Mouse (Mus musculus) hematopoietic stem cell, adult 5-6 weeks (primary cell): Measurements from ENCODE around the gene Txndc8. TPM values are rescaled to one million over a fixed set of nuclear protein-coding genes. Genes with fewer than 3 reads are reported as not detected.

Source experiments
- ATAC-seq, 2 experiments: fragments of 125-278 bp in 1 of 2; replicated peaks in 1 of 2; 2 replicates each; pipeline ENCODE4 v1.8.0; 2016 to 2017; ENCODE audit warnings: inconsistent platforms in 2 of 2, mild to moderate bottlenecking in 2 of 2, moderate number of reproducible peaks in 2 of 2, low read depth in 1 of 2, moderate TSS enrichment in 1 of 2; ENCODE audit not compliant: low FRiP score in 2 of 2, poor library complexity in 2 of 2, severe bottlenecking in 2 of 2, insufficient read depth in 1 of 2, low TSS enrichment in 1 of 2
- total RNA-seq: library from RNA; stranded (forward); fragments of 172-1452, 232-1000 nt; gene quantifications from 2 replicates; pipeline ENCODE4 v1.2.3, GENCODE M21; 2017

Txndc8 gene
- total RNA-seq = not detected in 2 replicates

DNA sequence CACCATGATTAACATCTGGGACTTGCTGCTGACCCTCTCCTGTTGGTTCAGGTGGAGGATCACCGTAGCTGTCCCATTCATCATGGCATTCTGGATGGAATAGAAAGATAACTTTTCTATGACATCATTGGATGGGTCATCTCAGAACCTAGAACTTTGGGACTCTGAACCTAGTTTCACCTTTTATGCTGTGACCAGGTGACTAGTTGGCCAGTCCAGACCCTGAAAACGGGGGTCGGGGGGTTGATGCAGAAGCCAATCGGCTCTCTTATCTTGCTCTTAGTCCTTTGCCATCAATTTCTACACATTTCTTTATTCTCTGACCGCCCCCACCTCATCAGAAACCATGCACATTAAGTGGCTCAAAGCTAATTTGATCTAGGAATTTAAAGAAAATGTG is at the start of gene Txndc8:
Gene Txndc8, minus strand, starts transcription at position 101 of the 400 bp plus-strand sequence.
- ATAC-seq = no peak

DNA sequence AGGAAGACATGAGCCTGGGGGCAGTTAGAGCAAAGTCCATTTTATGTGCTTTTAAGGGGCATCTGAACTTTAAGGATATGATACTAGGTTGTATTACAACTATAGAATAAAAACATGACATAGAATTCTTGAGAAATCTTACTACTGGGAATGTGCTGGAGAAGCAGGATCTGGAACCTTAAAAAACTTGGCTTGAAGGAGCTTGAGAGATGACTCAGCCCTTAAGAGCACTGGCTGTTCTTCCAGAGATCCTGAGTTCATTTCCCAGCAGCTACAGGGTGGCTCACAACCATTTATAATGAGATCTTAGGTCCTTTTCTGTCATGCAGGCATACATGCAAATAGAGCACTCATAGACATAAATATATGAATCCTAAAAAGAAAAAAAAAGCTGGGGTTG is 46.7 kb upstream of the Txndc8 start:
- no peak for ATAC-seq

DNA sequence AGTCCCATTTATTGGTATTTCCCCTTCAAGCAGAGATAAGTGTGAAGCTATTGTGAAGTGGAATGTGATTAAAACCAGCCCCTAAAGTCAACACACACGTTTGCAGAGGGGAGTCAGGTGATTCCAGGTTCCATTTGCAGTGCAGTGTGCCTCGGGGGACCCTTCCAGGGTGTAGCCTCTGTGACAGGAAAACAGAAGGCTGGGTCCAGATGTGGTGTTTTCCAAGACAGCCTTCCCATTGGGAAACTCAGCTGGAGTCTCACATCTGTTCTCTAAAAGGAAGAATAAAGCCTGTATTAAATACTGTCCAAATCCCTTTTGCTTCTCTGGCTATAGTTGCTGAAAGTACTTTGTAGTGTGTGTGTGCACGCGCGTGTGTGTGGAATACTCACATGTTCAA is 45.5 kb upstream of the Txndc8 start:
- ATAC-seq = no peak

DNA sequence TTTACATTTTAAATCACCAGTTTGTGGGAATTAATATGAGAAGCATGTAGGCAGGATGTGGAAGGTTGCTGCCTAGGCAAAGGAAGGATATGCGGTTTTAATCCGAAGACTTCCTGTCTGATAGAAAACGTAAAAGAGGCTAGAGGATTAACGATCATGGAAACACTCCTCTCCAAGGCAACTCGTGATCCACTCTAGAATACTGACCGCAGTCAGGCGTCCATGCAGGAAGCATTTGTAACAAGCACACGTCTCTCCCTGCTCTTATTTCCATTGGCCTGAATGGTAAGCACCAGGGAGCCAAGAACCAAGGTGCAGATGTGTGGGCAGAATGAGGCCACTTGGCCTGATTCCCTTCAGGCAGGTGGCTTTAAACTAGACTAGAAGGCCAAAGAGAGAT is 41.8 kb upstream of the Txndc8 start:
- peak; percentile 86 to 93 for ATAC-seq

DNA sequence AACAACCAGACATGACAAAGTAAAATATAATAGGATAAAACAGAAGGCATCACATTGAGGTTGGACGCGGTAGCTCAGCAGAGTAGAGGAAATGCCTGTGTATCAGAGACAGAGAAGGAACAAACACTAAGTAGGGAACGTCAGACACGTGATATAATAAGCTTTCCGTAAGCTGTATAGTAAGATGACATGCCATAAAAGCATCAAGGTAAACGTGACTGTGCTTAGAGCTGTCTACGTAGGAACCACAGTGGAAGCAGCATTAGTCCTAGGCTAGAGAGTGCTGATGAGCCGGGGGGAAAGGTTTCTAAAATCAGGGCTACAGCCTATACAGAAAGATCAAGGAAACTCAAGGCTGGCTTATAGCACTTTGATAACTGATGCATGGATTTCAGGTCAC is 41.4 kb upstream of the Txndc8 start:
- peak; percentile 64 to 69 for ATAC-seq

DNA sequence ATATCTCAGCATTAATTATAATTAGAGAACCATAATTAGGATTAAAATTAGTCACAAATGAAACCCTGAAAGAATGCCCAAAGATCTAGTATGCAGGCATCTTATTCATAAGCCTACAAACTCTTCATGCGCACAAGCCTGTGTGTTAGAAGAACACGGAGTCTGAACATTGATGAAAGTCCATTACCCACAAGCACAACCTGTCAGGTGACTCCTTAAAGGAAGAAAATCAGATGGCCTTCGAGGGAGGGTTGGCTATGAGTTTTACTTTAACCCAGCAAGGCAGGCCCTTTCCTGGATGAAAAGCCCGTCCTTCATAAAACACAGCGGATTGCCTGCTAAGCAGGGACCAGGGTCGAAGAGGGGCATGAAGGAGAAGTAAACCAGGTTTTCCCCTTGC is 35.9 kb upstream of the Txndc8 start:
- no peak for ATAC-seq

DNA sequence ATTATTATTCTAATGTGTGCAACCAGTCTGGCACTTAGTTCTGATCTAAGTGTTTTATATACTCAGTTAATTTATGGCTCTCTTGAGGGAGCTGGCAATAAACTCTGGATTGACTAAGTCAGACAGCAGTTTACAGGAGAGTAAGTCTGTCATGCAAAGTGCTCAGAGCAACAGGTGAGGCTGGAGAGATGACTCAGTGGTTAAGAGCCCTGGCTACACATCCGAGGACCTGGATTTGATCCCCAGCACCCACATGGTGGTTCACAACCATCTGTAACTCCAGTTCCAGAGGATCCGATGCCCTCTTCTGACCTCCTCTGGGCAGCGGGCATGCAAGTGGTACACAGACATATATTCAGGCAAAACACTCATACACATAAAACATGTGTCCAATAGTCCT is 35.4 kb upstream of the Txndc8 start:
- ATAC-seq = no peak

DNA sequence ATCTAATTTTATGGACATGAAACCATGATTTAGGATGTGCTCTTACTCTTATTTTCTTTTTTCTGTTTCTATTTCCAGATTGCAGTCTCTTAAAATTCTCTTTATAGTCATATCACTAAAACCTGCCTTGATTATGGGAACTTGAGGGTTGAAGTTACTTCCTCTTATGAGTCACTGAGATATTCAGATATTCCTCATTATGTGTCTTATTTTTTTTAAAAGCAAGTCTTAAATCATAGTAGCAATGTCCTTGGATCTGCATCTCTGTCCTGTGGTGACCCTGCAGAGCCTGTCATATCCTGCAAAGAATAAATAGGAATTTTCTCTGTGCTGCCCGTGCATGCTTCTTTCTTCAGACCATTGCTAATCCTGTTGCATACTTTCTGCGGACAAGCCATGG is 31.2 kb upstream of the Txndc8 start:
- peak; percentile 17 to 27; a peak in 2 of 4 replicates for ATAC-seq

DNA sequence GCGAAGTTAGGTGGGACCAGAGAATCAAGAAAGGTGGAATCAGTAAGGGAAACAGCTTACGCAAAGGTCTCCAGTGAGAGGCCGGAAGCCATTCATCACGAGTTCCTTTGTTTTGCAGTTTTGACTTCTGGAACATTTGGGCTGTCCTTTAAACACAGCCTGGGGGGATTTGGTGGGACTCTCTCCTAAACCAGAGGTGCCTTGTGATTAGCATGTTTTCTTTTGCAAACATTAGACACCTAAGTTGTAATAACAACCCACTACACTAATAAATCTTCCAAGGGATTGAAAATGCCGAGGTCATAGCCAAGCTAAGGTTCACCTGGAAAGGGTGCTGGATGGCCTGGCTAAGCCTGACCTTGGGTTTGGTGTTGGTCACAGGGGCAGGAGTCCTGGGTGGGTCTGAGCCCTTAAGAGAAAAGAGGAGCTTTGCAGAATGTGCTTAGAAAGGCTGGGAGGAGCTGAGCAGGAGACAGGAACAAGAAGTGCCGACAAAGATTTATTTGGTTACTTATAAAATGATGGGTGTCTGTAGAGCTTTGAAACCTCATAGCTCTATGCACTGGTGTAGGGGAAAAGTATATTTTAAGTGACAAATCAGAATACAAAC is 28.3 kb upstream of the Txndc8 start:
- ATAC-seq = no peak

DNA sequence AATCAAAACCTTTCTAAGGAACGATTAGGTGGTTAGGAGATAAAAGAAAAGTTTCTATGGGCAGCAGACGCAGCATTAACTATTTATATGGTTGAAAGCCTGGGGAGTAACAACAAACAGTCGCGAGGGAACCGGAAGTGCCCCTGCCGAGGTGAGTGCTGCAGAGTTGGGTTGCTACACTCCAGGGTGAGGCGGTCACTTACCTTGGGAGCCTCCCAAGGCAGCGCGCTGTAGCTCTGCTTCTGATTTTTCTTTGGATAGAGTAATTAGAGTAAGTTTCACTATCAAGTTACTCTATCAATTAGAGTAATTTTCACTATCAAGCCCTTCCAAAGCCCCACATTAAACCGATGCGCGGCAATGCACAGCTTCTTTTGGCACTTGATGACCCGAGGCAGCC is 25.7 kb upstream of the Txndc8 start:
- no peak for ATAC-seq

DNA sequence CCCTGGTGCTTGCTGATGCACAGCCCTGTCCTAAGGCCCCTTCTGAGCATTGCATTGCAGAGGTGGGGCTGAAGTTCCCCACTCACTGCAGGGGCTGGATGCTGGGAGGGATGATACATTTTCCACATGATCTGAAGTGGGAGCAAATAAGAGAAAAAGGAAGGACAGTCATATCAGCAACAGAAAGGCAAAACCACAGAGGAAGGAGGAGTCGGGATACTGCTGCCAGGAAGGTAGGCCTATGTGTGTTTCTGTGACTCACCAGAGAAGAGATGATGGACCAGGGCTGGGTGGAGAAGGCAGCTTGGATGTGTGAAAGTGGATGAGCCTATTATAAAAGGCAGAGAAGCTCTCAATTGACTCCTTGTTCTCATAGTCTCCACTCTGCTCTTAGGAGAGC is 23.8 kb upstream of the Txndc8 start:
- ATAC-seq = no peak

DNA sequence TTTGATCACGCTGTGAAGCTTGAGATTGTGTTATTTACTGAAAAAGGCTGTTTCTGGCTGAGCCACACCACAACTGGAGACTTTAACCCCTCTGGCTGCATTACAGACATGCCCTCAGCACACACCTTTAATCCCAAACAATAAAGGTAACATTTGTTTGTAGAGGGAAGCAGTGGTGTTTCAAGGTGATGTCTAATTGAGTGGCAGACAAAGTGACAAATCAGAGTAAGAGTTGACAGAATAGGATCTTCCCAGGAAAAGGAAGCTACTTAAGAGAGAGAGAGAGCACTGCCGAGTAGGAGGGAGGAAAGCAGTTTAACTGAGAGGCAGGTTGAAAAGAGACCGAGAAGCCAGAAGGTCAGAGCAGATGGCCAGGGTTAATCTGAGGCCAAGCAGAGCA is 5.4 kb downstream of the Txndc8 start:
- no peak for ATAC-seq

DNA sequence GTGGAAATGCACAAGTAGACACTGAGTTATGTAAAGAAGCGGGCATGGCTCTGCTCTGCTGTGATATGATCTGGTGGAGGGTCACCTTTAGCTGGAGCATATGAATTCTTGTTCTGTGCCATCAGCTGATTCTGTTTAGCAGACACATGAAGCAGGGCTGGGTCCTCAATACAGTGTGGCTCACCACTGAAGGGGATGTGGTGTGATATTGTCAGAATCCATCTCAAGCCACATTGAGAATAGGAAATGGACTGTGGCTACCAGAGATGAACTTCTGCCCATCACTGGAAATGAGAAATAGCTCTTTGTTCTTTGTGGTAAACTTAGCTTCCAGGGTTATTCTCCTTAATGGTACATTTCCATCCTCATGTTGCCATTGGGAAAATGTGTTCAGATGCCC is 17.5 kb downstream of the Txndc8 start:
- ATAC-seq = peak; percentile 49 to 71

DNA sequence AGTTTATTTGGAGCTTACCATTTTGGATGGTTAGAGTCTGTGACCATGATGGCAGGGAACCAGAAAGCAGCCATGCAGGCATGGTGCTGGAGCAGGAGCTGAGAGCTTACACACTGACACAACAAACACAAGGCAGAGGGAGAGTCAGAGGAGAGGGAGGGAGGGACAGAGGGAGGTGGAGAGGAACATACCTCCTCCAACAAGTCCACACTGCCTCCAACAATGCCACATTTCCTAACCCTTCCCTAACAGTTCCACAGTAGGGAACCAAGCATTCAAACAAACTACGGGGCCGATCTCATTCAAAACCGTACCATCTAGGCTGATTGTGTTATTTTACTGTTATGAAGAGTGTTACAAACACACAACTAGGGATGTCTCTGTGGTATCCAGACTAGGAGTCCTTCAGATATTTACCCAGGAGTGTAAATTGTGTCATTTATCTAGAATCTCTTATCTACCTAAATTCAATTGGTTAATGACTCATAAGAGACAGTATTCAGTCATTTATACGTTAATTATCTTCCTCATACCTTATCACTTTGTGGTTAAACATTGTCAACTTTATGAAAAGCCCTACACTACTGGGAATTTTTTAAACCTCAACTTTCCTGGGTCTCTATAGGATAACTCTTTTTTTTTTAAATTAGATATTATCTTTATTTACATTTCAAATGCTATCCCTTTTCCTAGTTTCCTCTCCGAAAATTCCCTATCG is 34.4 kb downstream of the Txndc8 start:
- ATAC-seq = no peak

DNA sequence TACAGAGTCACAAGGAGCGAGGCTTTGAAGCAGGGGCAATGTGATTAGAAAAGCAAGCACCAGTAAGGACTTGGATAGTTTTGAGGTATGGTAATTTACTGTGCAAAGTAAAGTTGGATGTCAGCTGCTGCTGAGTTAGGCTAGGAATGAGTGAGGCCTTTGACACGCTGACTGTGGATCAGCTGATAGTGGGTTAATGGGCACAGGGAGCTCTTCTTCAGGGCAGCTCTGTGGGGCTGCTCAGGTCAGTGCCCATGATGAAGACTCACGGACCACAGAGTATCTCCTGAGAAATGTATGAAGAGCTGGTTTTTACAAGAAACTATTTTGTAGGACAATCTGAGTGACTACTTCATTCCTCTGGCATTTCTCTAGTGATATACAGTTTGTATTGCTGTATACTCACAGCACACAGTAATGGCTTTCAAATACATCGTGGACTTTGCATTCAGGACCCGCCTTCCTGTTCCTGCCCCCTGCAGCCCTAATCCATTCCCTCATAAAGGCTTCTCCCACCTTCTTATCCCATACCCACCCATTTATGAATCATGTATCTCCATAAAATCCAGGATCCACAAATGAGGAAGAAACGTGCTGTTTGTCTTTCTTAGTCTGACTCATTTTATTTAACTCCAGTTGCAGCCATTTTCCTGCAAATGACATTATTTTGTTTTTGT is 35.2 kb downstream of the Txndc8 start:
- no peak for ATAC-seq

DNA sequence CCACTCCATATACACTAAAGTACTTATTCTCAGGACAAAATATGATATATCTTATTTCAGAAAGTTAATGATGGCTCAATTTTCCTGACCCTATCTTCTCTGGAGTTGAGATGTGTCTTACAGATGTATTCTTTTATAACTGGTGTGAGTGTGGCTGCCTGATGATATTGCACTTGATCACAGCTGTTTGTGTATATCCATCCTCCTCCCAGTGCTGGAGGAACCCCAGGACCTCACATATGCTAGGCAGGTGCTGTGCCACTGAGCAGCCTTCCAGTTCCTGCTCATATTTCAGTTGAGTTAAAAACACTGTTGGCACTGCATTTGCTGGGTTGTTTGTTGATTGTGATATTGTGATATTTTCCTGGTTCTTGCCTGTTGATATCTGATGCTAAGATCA is 38.6 kb downstream of the Txndc8 start:
- no peak for ATAC-seq

DNA sequence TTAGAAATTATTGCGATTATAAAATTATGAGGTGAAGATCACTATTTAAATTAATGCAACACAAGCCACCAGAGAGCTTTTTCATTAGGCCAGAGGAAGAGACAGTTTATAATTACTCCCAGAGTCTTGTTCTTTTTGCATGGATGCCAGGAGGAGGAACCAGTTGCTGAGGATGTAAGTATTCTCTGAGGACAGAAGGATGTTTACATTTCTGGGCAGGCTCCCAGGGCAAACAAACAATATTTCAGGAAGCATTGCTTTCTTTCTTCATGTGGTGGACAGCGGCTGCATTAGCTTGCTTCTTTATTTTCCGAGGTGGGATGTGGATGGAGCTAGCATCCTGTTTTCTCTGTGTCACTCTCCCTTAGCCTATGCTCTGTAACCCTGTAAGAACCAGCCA is 41.7 kb downstream of the Txndc8 start:
- ATAC-seq = no peak

DNA sequence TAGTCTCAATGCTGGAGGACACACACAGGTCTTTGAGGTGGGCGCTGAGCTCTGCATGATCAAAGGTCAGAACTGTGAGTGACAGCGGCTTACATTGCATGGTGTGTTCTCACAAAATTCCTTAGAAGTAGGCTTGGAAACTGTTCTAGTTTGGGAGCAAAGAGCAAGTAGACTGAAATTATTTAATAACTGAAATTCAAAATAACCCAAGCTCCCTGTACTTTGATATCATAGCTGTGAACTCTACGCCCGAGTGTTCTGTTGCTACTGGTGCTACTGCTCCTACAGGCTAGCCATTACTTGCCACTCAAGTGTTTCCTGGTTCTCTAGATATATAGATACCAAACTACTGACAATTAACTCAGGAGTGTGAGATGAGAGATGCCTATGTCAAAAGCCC is 43.4 kb downstream of the Txndc8 start:
- ATAC-seq = no peak

DNA sequence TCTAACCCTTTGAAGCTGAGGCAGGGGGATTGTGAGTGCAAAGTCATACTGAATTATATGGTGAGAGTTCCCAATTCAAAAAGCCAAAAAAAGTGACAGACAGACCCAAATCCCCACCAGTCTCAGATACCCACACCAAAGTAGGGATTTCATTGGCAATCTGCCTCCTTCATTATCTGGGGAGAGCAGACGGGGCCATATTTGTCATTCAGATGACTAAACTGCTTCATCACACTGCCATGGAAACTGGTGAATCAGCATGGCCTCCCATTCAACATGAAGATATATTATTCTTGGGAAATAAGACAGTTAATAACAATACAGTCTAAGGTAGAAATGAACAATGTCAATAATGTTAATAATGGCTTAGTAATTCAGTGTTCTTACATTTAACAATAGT is 44.8 kb downstream of the Txndc8 start:
- no peak for ATAC-seq
